Mouse (Mus musculus): Measurements from ENCODE around the gene Dzip1.

Gene Dzip1

GRCm38 (mm10) chr14:118833241-118833640, 92.0 kb downstream of the Dzip1 start:
- DNase-seq (ENCODE audit: low spot score): no peak

GRCm38 (mm10) chr14:118831597-118831996, 93.7 kb downstream of the Dzip1 start:
- DNase-seq (ENCODE audit: low spot score): no peak

DNA sequence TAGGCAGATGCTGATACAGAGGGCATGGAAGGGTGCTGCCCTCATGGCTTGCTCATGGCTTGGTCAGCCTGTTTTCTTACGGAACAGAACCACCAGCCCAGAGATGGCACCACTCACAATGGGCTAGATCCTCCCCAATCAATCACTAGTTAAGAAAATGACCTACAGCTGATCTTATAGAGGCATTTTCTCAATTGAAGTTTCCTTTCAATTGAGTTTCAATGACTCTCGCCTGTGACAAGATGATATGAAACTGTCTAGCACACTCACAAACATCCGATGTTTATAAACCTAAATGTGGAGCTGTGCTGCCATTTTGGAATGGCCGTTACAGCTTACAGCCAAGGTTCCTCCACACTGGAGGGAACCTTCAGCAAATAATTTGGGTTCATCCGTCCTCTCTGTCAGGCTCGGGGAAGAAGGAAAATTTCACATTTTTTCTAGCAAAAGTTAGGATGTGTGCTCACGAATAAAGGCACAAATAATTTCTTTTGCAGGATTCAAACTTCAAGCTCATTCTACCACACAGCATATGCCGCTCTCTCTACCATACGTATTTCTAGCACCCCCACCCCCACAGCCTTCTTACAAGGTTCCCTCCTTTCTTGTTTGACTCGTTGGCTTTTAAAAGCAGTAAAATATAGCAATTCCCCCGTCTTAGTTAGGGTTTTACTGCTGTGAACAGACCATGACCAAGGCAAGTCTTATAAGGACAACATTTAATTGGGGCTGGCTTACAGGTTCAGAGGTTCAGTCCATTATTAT, 95.7 kb downstream of the Dzip1 start:
- no peak for DNase-seq (ENCODE audit: low spot score)

GRCm38 (mm10) chr14:118827283-118827904, 97.9 kb downstream of the Dzip1 start:
- no peak for DNase-seq (ENCODE audit: low spot score)

GRCm38 (mm10) chr14:118826346-118826745, 98.9 kb downstream of the Dzip1 start:
- DNase-seq (ENCODE audit: low spot score): no peak

Measured in MN1 (cell line).